9 mouse cellular contexts compared by ENCODE assay signal in the genomic region with DNA sequence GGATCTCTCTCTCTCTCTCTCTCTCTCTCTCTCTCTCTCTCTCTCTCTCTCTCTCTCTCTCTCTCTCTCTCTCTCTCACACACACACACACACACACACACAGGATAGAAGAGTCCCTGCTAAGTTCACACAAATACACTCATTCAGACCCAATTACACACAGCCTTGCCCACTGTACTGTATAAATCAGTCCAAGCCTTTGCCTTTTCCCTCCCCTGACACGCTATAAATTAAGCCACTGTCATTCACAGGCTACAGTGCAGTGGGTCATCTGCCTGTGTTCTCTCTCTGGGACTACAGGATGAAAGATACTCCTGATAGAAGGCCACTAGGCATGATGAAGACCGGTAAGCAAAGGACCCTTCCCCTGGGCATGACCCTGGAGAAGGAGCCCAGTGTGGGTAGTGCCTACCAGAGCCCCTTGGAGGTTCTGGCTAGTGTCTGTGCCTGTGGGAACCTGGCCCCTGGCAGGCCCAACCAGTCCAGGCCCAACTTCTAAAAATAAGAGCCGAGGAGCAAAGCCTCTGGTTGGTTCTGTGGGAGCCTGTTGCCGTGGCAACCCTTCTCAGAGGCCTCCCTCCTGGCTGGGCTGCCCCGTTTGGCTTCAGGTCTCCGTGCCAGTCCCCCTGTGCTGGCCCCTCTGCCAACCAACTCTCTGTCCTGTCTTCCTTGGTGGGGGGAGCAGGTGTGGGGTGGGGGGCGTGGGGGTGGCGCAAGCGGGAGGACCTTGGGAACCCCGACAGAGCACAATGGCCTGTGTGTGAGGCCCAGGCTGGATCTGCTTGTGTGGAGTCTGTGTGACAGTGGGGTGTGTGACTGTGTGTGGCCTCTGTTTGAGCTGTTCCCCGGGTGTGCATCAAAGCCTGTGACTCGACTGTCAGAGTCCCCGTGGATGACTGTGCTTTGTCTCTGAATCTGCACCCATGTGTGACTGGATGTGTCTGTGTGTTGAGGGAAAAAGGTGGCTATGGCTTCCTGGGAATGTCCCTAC. TPM values are rescaled to one million over a fixed set of nuclear protein-coding genes. Genes with fewer than 3 reads are reported as not detected.
DNase-seq lines count a peak whose midpoint lies in the region; ATAC-seq and TF ChIP-seq lines count a peak whose summit lies in the region.
"Had no signal": no experiment of that assay in that cellular context is flagged by ENCODE, and none has a peak within 500 bp of the region (broad histone marks: within the 10 kb centered on the region; RNA-seq: fewer than 3 reads in every experiment).

No protein-coding gene starts in this region.

- H3K9me3 ChIP-seq in forebrain, postnatal 0 days (ENCODE audit: low read length), result no peaks in the 10 kb centered on the region
- H3K9me3 ChIP-seq: stomach, embryonic 15.5 days had no signal

- H3K4me3 ChIP-seq in cerebellum, adult 2 months (replicated peaks; ENCODE audit: insufficient read depth, low read depth, low read length), result no peak overlapping the region
- H3K4me3 ChIP-seq in forebrain, postnatal 0 days (ENCODE audit: low read depth, low read length), result no peak overlapping the region
- no peak overlapping the region for H3K4me3 ChIP-seq in kidney, adult 2 months (ENCODE audit: insufficient read depth, low read depth, low read length)
- H3K4me3 ChIP-seq: stomach, embryonic 15.5 days had no signal

- H3K9ac ChIP-seq in forebrain, postnatal 0 days, result 0 out of 2 replicates have a peak overlapping the region, but pooled peaks have one; percentile 28
- H3K9ac ChIP-seq: stomach, embryonic 15.5 days had no signal

- peak; percentile 92 for ATAC-seq in forebrain, postnatal 0 days

- H3K4me1 ChIP-seq in cerebellum, adult 2 months (ENCODE audit: control insufficient read depth, insufficient read depth, low read length), result peaks cover 24% of the 10 kb centered on the region
- peaks cover 23% of the 10 kb centered on the region for H3K4me1 ChIP-seq in forebrain, postnatal 0 days (ENCODE audit: insufficient read depth)
- H3K4me1 ChIP-seq in kidney, adult 2 months (ENCODE audit: control insufficient read depth, insufficient read depth, low read length), result no peaks in the 10 kb centered on the region

- WGBS in cerebellum, adult 2 months, result 12% methylated on average over 13 of the region's 13 CpGs
- WGBS in forebrain, postnatal 0 days, result 11% methylated on average over 12 of the region's 13 CpGs
- WGBS in kidney, adult 2 months, result 61% methylated on average over 13 of the region's 13 CpGs

- TF ChIP-seq POLR2A in cerebellum, adult 2 months (IDR thresholded peaks at IDR 0.05; ENCODE audit: borderline replicate concordance, insufficient read depth, low read length), result no peak
- TF ChIP-seq POLR2A in kidney, adult 2 months (IDR thresholded peaks at IDR 0.05; ENCODE audit: low read depth, low read length), result no peak

- H3K36me3 ChIP-seq in forebrain, postnatal 0 days (ENCODE audit: insufficient read depth), result no peaks in the 10 kb centered on the region
- H3K36me3 ChIP-seq in kidney, adult 2 months (ENCODE audit: control insufficient read depth, insufficient read depth, low read length), result no peaks in the 10 kb centered on the region
- H3K36me3 ChIP-seq: stomach, embryonic 15.5 days had no signal

- H3K27me3 ChIP-seq in cerebellum, adult 2 months (ENCODE audit: control insufficient read depth, insufficient read depth, low read length), result no peaks in the 10 kb centered on the region
- H3K27me3 ChIP-seq in forebrain, postnatal 0 days (ENCODE audit: insufficient read depth, low read length), result no peaks in the 10 kb centered on the region
- no peaks in the 10 kb centered on the region for H3K27me3 ChIP-seq in kidney, adult 2 months (replicated peaks; ENCODE audit: control insufficient read depth, insufficient read depth, low read length)
- H3K27me3 ChIP-seq: stomach, embryonic 15.5 days had no signal

- intact Hi-C loops in left cerebral cortex, postnatal 4 days (cut with DNase I), result no loop called here

- no peak overlapping the region for H3K27ac ChIP-seq in cerebellum, adult 2 months (ENCODE audit: insufficient read depth, low read length)
- peak overlapping the region; percentile 79 for H3K27ac ChIP-seq in forebrain, postnatal 0 days (ENCODE audit: low read depth, low read length)
- no peak overlapping the region for H3K27ac ChIP-seq in kidney, adult 2 months (ENCODE audit: insufficient read depth, low read depth, low read length)
- H3K27ac ChIP-seq: stomach, embryonic 15.5 days had no signal

- peak; percentile 66 for DNase-seq in R1 (ENCODE audit: low read depth, low spot score)
- peak; percentile 53 to 69 for DNase-seq in cerebellum, adult 2 months
- peak; percentile 87 for DNase-seq in forebrain, postnatal 0 days
- DNase-seq in left cerebral cortex, postnatal 4 days, result peak; percentile 86
- peak; percentile 89 to 94 for DNase-seq in right cerebral cortex, postnatal 10 days (ENCODE audit: low spot score in 2 of 2)
- no peak for DNase-seq in lung, adult 18-20 months
- DNase-seq in gastrocnemius, adult 18-20 months (ENCODE audit: low spot score), result no peak
- DNase-seq in kidney, adult 2 months, result no peak

- TF ChIP-seq CTCF in cerebellum, adult 2 months (IDR thresholded peaks at IDR 0.05; ENCODE audit: borderline replicate concordance, insufficient read depth, low read depth, low read length), result no peak
- TF ChIP-seq CTCF in forebrain, postnatal 0 days (IDR thresholded peaks at IDR 0.05; ENCODE audit: low read depth), result no peak
- TF ChIP-seq CTCF in kidney, adult 2 months (conservative IDR thresholded peaks at IDR 0.05; ENCODE audit: insufficient read depth, insufficient read length, low read depth, low read length), result no peak

- H3K4me2 ChIP-seq in forebrain, postnatal 0 days (ENCODE audit: low read depth), result peak overlapping the region; percentile 28
- H3K4me2 ChIP-seq: stomach, embryonic 15.5 days had no signal

RNA-seq across cellular contexts. Expression of gene Adgrb2, which starts 17.4 kb away (rescaled TPM):
- 116 and 130 TPM in 2 replicates for polyA plus RNA-seq in cerebellum, adult 2 months (2012; rRNA removed)
- total RNA-seq in forebrain, postnatal 0 days (2014; rRNA removed), result 195 and 216 TPM in 2 replicates
- 15.8 and 18.3 TPM in 2 replicates for polyA plus RNA-seq in forebrain, postnatal 0 days (2015; fragmentation: Nextera tagmentation; extraction: Ambion mirVana)
- total RNA-seq in left cerebral cortex, postnatal 4 days (2021), result 100 to 1,000 TPM; 235 to 263 TPM
- 1 to 10 TPM in 1 of 2 experiments, under 1 TPM in 1; 0.21 to 2.5 TPM for total RNA-seq in gastrocnemius, adult 18-20 months (2021)
- polyA plus RNA-seq in kidney, adult 2 months (2012; rRNA removed), result 0.66 and 1.3 TPM in 2 replicates

RNA-seq across cellular contexts. Expression of gene Spocd1, which starts 38.3 kb away (rescaled TPM):
- polyA plus RNA-seq in cerebellum, adult 2 months (2012; rRNA removed), result 0.27 and 0.29 TPM in 2 replicates
- total RNA-seq in forebrain, postnatal 0 days (2014; rRNA removed), result not detected in 2 replicates
- polyA plus RNA-seq in forebrain, postnatal 0 days (2015; fragmentation: Nextera tagmentation; extraction: Ambion mirVana), result 0.05 TPM in 1 of 2 replicates, not detected in the other
- total RNA-seq in left cerebral cortex, postnatal 4 days (2021), result under 1 TPM in 1 of 2 experiments, not detected in 1; 0.24 TPM
- total RNA-seq in gastrocnemius, adult 18-20 months (2021), result not detected
- polyA plus RNA-seq in kidney, adult 2 months (2012; rRNA removed), result not detected in 2 replicates

Comparison
In these comparisons a context has a peak if more than half of its experiments do, and no peak if none do; other contexts are left out.
1. DNase-seq: peak in R1 (single experiment), cerebellum, adult 2 months (2 of 2), forebrain, postnatal 0 days (single experiment), left cerebral cortex, postnatal 4 days (single experiment) and right cerebral cortex, postnatal 10 days (2 of 2); none in lung, adult 18-20 months (0 of 2), gastrocnemius, adult 18-20 months (single experiment) and kidney, adult 2 months (single experiment).
2. RNA of gene Adgrb2, which starts 17.4 kb away (total RNA-seq): 235 to 263 TPM in left cerebral cortex, postnatal 4 days and 195 to 216 TPM in forebrain, postnatal 0 days; 0.21 to 2.5 TPM in gastrocnemius, adult 18-20 months; every median in the first group is over 10 times any median in the second.